Mouse (Mus musculus) limb, embryonic 14.5 days (tissue): ENCODE data around the gene Abcc6. TPM values are rescaled to one million over a fixed set of nuclear protein-coding genes. Genes with fewer than 3 reads are reported as not detected.

Experiments
- ATAC-seq: fragments of 200-750 bp; cut with Nextera tagmentation; 2 replicates; pipeline ENCODE4 v1.8.0; 2017; ENCODE audit warnings: low read depth, moderate number of reproducible peaks, moderate TSS enrichment; ENCODE audit not compliant: low FRiP score
- DNase-seq: peaks from one replicate; pipeline ENCODE4 v3.0.0-alpha.2; 2015; ENCODE audit warnings: low spot score
- H3K27ac ChIP-seq: fragments of 300-500 bp; sonication (generic); replicated peaks from 2 replicates; pipeline ENCODE4 v1.5.1; 2014; ENCODE audit warnings: low read depth, mild to moderate bottlenecking, low read length, moderate library complexity, mixed read lengths
- H3K27me3 ChIP-seq: fragments of 300-500 bp; sonication (generic); 2 replicates; pipeline ENCODE4 v1.6.1; 2014; ENCODE audit warnings: low read length, mixed read lengths; ENCODE audit not compliant: control insufficient read depth, insufficient read depth
- H3K36me3 ChIP-seq: fragments of 300-500 bp; sonication (generic); 2 replicates; pipeline ENCODE4 v1.6.1; 2014; ENCODE audit warnings: mild to moderate bottlenecking, low read length, moderate library complexity, mixed read lengths; ENCODE audit not compliant: control insufficient read depth, insufficient read depth
- H3K4me1 ChIP-seq: fragments of 300-500 bp; sonication (generic); 2 replicates; pipeline ENCODE4 v1.6.1; 2014; ENCODE audit warnings: antibody characterized with exemption, low read length, mixed read lengths; ENCODE audit not compliant: control insufficient read depth, insufficient read depth
- H3K4me2 ChIP-seq: fragments of 300-500 bp; sonication (generic); replicated peaks from 2 replicates; pipeline ENCODE4 v1.6.1; 2014; ENCODE audit warnings: low read depth, mild to moderate bottlenecking, low read length, moderate library complexity; ENCODE audit not compliant: severe bottlenecking
- H3K4me3 ChIP-seq: fragments of 300-500 bp; sonication (generic); replicated peaks from 2 replicates; pipeline ENCODE4 v1.5.1; 2014; ENCODE audit warnings: low read length
- H3K9ac ChIP-seq: fragments of 300-500 bp; sonication (generic); 2 replicates; pipeline ENCODE4 v1.6.1; 2014; ENCODE audit warnings: mild to moderate bottlenecking, low read depth, low read length, moderate library complexity; ENCODE audit not compliant: severe bottlenecking
- H3K9me3 ChIP-seq: fragments of 300-500 bp; sonication (generic); 2 replicates; pipeline ENCODE4 v1.6.1; 2016; ENCODE audit warnings: low read length; ENCODE audit not compliant: control insufficient read depth
- POLR2A ChIP-seq: fragments of 200-500 bp; IDR thresholded peaks from 2 replicates; pipeline ENCODE4 v1.8.0; 2012; ENCODE audit warnings: inconsistent platforms, mild to moderate bottlenecking, moderate library complexity, borderline replicate concordance; ENCODE audit not compliant: insufficient read depth, insufficient read length; ENCODE audit errors: extremely low read depth
- WGBS: fragments of 180-500 bp; shearing (Covaris S2); extraction: QIAGEN DNeasy Blood & Tissue Kit; methylation state at CpG from one replicate; pipeline ENCODE4 v1.1.7; 2014; 5-methylcytosine and 5-hydroxymethylcytosine counted together
- polyA plus RNA-seq, 2 experiments: library from polyadenylated mRNA; depleted of rRNA in 1 of 2; stranded (reverse) in 1 of 2; unstranded in 1 of 2; fragments of >200 nt; fragmentation: Nextera tagmentation in 1 of 2; extraction: Ambion mirVana in 1 of 2; gene quantifications; 2 replicates each; pipeline versions ENCODE4 v1.2.1 to v1.2.3; 2012 to 2014

Gene Abcc6
- polyA plus RNA-seq, 2 experiments: 0.18 to 1.2 TPM

GRCm38 (mm10) chr7:45928626-45929295, 101.3 kb downstream of the Abcc6 start:
- DNase-seq: no peak
- no peak for TF ChIP-seq POLR2A
- no peak overlapping the region for H3K9ac ChIP-seq
- no peak for ATAC-seq
- peaks cover 9% of the 10 kb centered on the region; the same call in 1 of the 2 replicates for H3K27me3 ChIP-seq
- no peaks in the 10 kb centered on the region for H3K9me3 ChIP-seq
- no peak overlapping the region for H3K4me3 ChIP-seq
- WGBS: 9% methylated on average over 17 of the region's 23 CpGs
- peak overlapping the region; percentile 23; the same call in 1 of the 2 replicates for H3K4me2 ChIP-seq
- no peak overlapping the region for H3K27ac ChIP-seq
- H3K36me3 ChIP-seq: no peaks in the 10 kb centered on the region
- peaks cover 6% of the 10 kb centered on the region; the same call in 1 of the 2 replicates for H3K4me1 ChIP-seq

- H3K4me3 ChIP-seq: peak overlapping the region; percentile 41
- no peak for ATAC-seq
- DNase-seq: no peak
- H3K4me2 ChIP-seq: peak overlapping the region; percentile 63
- H3K27ac ChIP-seq: peak overlapping the region; percentile 90
- H3K9me3 ChIP-seq: no peaks in the 10 kb centered on the region
- H3K36me3 ChIP-seq: no peaks in the 10 kb centered on the region
- 25% methylated on average over 14 of the region's 14 CpGs for WGBS
- H3K9ac ChIP-seq: peak overlapping the region; percentile 34; the same call in 1 of the 2 replicates
- TF ChIP-seq POLR2A: no peak
- peaks cover 9% of the 10 kb centered on the region; the same call in 1 of the 2 replicates for H3K27me3 ChIP-seq
- peaks cover 34% of the 10 kb centered on the region for H3K4me1 ChIP-seq
Observed at GRCm38 (mm10) chr7:45924429-45924816, 105.7 kb downstream of the Abcc6 start.

- Histone ChIP-seq H3K27ac (peak within 1 kb of the TSS; percentile 90), H3K9ac (peak within 1 kb of the TSS; percentile 34), H3K9me3 (no peaks in the 10 kb centered on the region), H3K4me1 (peaks cover 38% of the 10 kb centered on the region), H3K4me2 (peak within 1 kb of the TSS; percentile 63), H3K4me3 (peak within 1 kb of the TSS; percentile 41), H3K36me3 (0 out of 2 replicates have a peak, but pooled peaks cover 2% of the 10 kb centered on the region), H3K27me3 (peaks cover 4% of the 10 kb centered on the region; the same call in 1 of the 2 replicates)
- 8% methylated on average over 24 of the region's 24 CpGs for WGBS
- ATAC-seq (peak; percentile 42), DNase-seq (peak; percentile 72)
- TF ChIP-seq POLR2A: no peak
Observed at GRCm38 (mm10) chr7:45923762-45924428, 106.2 kb downstream of the Abcc6 start, which contains the start of gene Ccdc114. TSS of gene Ccdc114 (plus strand) at chr7:45924072.

- Histone ChIP-seq H3K9me3 (no peaks in the 10 kb centered on the region), H3K27me3 (peaks cover 2% of the 10 kb centered on the region; the same call in 1 of the 2 replicates), H3K9ac (peak overlapping the region; percentile 34), H3K4me2 (peak overlapping the region; percentile 63), H3K36me3 (peaks cover 6% of the 10 kb centered on the region; the same call in 1 of the 2 replicates), H3K4me3 (peak overlapping the region; percentile 41), H3K4me1 (peaks cover 39% of the 10 kb centered on the region), H3K27ac (peak overlapping the region; percentile 90)
- DNase-seq: peak; percentile 98
- TF ChIP-seq POLR2A: 0 out of 2 replicates have a peak, but pooled peaks have one; percentile 32
- peak; percentile 86 for ATAC-seq
- under 1% methylated on average over 37 of the region's 37 CpGs for WGBS
Observed at GRCm38 (mm10) chr7:45922928-45923761, 107.0 kb downstream of the Abcc6 start.
